Mouse (Mus musculus): ENCODE data around the gene Mlxip. TPM values are rescaled to one million over a fixed set of nuclear protein-coding genes. Genes with fewer than 3 reads are reported as not detected.
A peak's percentile ranks its signal among the peaks of the same experiment; 100 is the strongest.

Mlxip gene
- polyA plus RNA-seq, 1 experiment from 2014 or later: 18.5 TPM

GRCm38 (mm10) chr5:123413866-123414363, 19.3 kb downstream of the Mlxip start:
- Histone ChIP-seq H3K36me3 (peaks cover 14% of the 10 kb centered on the region; the same call in 1 of the 2 replicates), H3K9me3 (replicated peaks) (no peaks in the 10 kb centered on the region), H3K4me3 (replicated peaks) (no peak overlapping the region), H3K4me2 (no peak overlapping the region), H3K27me3 (no peaks in the 10 kb centered on the region), H3K27ac (no peak overlapping the region), H3K4me1 (peaks cover 6% of the 10 kb centered on the region; the same call in 1 of the 2 replicates), H3K9ac (no peak overlapping the region)
- no peak for ATAC-seq (replicated peaks; ENCODE audit: low FRiP score)
- WGBS: 69% methylated on average over 2 of the region's 2 CpGs

- peaks cover 3% of the 10 kb centered on the region; the same call in 1 of the 2 replicates for H3K36me3 ChIP-seq
- no peak for ATAC-seq (replicated peaks; ENCODE audit: low FRiP score)
- H3K27ac ChIP-seq: no peak overlapping the region
- no peak overlapping the region for H3K9ac ChIP-seq
- WGBS: 86% methylated on average over 3 of the region's 3 CpGs
- H3K27me3 ChIP-seq: no peaks in the 10 kb centered on the region
- H3K4me3 ChIP-seq (replicated peaks): no peak overlapping the region
- H3K9me3 ChIP-seq (replicated peaks): no peaks in the 10 kb centered on the region
- H3K4me2 ChIP-seq: no peak overlapping the region
- H3K4me1 ChIP-seq: peaks cover 6% of the 10 kb centered on the region; the same call in 1 of the 2 replicates
Observed at GRCm38 (mm10) chr5:123416149-123416548, 21.6 kb downstream of the Mlxip start.

DNA sequence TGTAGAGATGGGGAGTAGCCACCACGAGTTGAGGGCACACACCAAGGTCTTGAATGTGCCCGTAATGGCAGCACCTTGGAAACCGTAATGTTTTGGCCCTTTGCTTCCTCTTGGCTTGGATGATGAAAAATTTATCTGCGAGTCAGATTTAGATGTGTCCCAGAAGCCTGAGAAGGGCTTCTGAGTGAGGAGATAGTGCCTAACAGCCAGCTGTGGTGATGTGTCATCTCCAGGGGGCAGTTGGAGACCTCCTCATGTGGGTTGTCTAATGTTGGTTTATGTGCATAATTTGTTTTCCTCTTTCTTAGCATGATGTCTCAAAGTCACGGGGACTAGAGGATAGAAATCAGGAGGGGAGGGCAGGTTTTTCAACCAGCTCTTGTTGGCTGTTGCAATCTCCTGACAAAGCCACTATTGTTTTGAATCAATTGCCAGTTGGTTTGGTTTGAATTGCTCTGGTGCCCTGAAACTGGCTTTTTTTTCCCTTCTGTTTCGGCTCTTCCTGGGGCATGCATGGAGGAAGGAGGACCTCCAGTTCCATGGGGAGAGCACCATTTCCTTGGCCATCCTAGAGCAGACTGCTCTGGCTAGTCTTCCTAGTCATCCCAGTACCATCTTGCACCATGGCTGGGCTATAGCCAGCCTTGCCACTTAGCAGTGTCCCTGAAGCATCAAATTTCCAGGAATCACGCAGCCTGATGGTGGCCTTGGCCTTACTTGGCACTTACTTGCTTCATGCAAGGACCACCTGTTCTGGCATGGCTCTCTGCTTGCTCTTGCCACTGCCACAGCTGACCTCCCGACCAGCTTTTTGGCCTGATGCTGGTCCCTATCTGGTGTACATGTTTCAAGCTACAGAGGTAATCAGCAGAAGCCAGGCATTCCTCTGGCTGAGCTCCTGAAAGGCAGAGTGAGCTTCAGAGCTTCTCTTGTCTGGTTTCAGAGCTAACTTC, 22.2 kb downstream of the Mlxip start:
- WGBS: 74% methylated on average over 8 of the region's 8 CpGs

GRCm38 (mm10) chr5:123423885-123424284, 29.3 kb downstream of the Mlxip start:
- no peaks in the 10 kb centered on the region for H3K27me3 ChIP-seq
- no peaks in the 10 kb centered on the region for H3K4me1 ChIP-seq
- no peak overlapping the region for H3K9ac ChIP-seq
- H3K4me3 ChIP-seq (replicated peaks): no peak overlapping the region
- H3K36me3 ChIP-seq: 0 out of 2 replicates have a peak, but pooled peaks cover 3% of the 10 kb centered on the region
- 0 out of 2 replicates have a peak, but pooled peaks cover 2% of the 10 kb centered on the region for H3K9me3 ChIP-seq (replicated peaks)
- ATAC-seq (replicated peaks; ENCODE audit: low FRiP score): no peak
- WGBS: 56% methylated on average over 2 of the region's 2 CpGs
- H3K27ac ChIP-seq: no peak overlapping the region
- no peak overlapping the region for H3K4me2 ChIP-seq

More for the DNA sequence above, 22.2 kb downstream of the Mlxip start:
- Histone ChIP-seq H3K27me3 (no peaks in the 10 kb centered on the region), H3K4me3 (replicated peaks) (no peak overlapping the region), H3K4me1 (peaks cover 6% of the 10 kb centered on the region; the same call in 1 of the 2 replicates), H3K9me3 (replicated peaks) (no peaks in the 10 kb centered on the region), H3K4me2 (no peak overlapping the region), H3K27ac (no peak overlapping the region), H3K36me3 (no peaks in the 10 kb centered on the region), H3K9ac (no peak overlapping the region)
- ATAC-seq (replicated peaks; ENCODE audit: low FRiP score): no peak

DNA sequence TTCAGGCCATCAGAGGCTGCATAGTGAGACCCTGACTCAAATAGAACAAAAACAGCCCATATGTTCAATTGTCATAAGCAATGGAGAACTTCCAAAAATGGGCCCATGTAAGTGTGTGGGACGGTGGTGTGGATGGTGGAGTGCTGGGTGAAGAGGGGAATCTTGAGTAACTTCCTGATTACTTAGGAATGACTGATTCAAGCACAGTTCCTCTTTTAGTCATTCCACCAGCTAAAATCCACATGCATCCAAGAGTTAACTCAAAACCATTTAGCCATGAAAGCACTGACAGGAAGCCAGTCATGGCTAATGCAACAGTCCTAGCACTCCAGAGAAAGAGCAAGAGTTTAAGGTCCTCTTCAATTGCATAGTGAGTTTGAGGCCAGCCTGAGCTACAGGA, 33.0 kb downstream of the Mlxip start:
- H3K9ac ChIP-seq: no peak overlapping the region
- ATAC-seq (replicated peaks; ENCODE audit: low FRiP score): no peak
- 86% methylated on average over 1 of the region's 1 CpGs for WGBS
- peaks cover 14% of the 10 kb centered on the region for H3K4me1 ChIP-seq
- H3K4me3 ChIP-seq (replicated peaks): no peak overlapping the region
- no peaks in the 10 kb centered on the region for H3K27me3 ChIP-seq
- no peak overlapping the region for H3K4me2 ChIP-seq
- no peak overlapping the region for H3K27ac ChIP-seq
- H3K36me3 ChIP-seq: 0 out of 2 replicates have a peak, but pooled peaks cover 3% of the 10 kb centered on the region
- H3K9me3 ChIP-seq (replicated peaks): 0 out of 2 replicates have a peak, but pooled peaks cover 2% of the 10 kb centered on the region

DNA sequence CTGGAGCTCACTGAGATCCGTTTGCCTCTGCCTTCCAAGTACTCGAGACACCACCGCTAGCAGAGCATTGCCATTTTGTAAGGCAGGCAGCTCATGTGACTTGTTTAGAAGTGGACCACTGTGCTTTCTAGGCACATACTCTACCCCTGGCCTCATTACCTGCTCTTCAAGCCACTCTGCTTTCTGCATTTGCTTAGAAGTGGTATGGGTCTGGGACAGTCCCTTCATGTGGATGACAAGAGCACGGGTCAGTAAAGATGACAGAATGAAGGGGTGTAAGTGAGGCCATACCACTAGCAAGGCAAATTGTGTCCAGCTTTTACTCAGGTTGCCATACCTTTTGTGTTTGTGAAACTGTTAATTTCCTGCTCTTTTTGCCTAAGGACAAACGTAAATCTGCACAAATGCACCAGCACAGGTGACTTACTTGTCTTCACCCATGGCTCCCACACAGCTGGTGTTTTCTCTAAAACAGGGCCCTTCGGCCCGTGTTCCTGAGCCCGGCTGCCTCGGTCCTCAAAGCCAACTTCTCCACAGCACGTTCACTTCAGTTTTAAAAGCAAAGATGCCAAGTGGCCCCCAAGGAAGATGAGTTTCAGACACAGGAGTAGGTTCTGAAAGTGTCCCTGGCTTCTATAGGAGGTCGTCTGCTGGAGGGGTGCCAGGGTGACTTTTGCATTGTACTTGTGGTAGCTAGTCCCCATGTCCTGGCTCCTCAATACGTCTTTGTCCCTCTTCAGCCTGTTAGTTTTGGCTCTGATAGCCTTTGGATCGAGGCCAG, 37.1 kb downstream of the Mlxip start:
- no peaks in the 10 kb centered on the region for H3K36me3 ChIP-seq
- H3K27me3 ChIP-seq: no peaks in the 10 kb centered on the region
- ATAC-seq (replicated peaks; ENCODE audit: low FRiP score): no peak
- H3K9me3 ChIP-seq (replicated peaks): 0 out of 2 replicates have a peak, but pooled peaks cover under 1% of the 10 kb centered on the region
- no peak overlapping the region for H3K4me2 ChIP-seq
- H3K9ac ChIP-seq: no peak overlapping the region
- no peak overlapping the region for H3K4me3 ChIP-seq (replicated peaks)
- H3K27ac ChIP-seq: peak overlapping the region; percentile 69
- 72% methylated on average over 13 of the region's 13 CpGs for WGBS
- H3K4me1 ChIP-seq: peaks cover 37% of the 10 kb centered on the region

- H3K9me3 ChIP-seq (replicated peaks): no peaks in the 10 kb centered on the region
- peaks cover 39% of the 10 kb centered on the region for H3K4me1 ChIP-seq
- no peaks in the 10 kb centered on the region for H3K27me3 ChIP-seq
- H3K4me2 ChIP-seq: no peak overlapping the region
- 70% methylated on average over 3 of the region's 3 CpGs for WGBS
- peak overlapping the region; percentile 69 for H3K27ac ChIP-seq
- H3K4me3 ChIP-seq (replicated peaks): no peak overlapping the region
- ATAC-seq (replicated peaks; ENCODE audit: low FRiP score): no peak
- no peak overlapping the region for H3K9ac ChIP-seq
- H3K36me3 ChIP-seq: no peaks in the 10 kb centered on the region
Observed at GRCm38 (mm10) chr5:123432305-123432874, 37.8 kb downstream of the Mlxip start.

- Histone ChIP-seq H3K27ac (peak overlapping the region; percentile 64), H3K4me3 (replicated peaks) (no peak overlapping the region), H3K27me3 (no peaks in the 10 kb centered on the region), H3K4me2 (no peak overlapping the region), H3K36me3 (peaks cover 13% of the 10 kb centered on the region), H3K4me1 (peaks cover 38% of the 10 kb centered on the region), H3K9me3 (replicated peaks) (no peaks in the 10 kb centered on the region), H3K9ac (no peak overlapping the region)
- ATAC-seq (replicated peaks; ENCODE audit: low FRiP score): no peak
- 58% methylated on average over 8 of the region's 8 CpGs for WGBS
Observed at GRCm38 (mm10) chr5:123436071-123436779, 41.6 kb downstream of the Mlxip start.

GRCm38 (mm10) chr5:123436780-123437175, 42.2 kb downstream of the Mlxip start:
- 52% methylated on average over 4 of the region's 4 CpGs for WGBS
- Histone ChIP-seq H3K9ac (no peak overlapping the region), H3K27ac (peak overlapping the region; percentile 64), H3K4me1 (peaks cover 33% of the 10 kb centered on the region), H3K9me3 (replicated peaks) (no peaks in the 10 kb centered on the region), H3K4me2 (no peak overlapping the region), H3K4me3 (replicated peaks) (no peak overlapping the region), H3K27me3 (no peaks in the 10 kb centered on the region), H3K36me3 (peaks cover 16% of the 10 kb centered on the region)
- no peak for ATAC-seq (replicated peaks; ENCODE audit: low FRiP score)

DNA sequence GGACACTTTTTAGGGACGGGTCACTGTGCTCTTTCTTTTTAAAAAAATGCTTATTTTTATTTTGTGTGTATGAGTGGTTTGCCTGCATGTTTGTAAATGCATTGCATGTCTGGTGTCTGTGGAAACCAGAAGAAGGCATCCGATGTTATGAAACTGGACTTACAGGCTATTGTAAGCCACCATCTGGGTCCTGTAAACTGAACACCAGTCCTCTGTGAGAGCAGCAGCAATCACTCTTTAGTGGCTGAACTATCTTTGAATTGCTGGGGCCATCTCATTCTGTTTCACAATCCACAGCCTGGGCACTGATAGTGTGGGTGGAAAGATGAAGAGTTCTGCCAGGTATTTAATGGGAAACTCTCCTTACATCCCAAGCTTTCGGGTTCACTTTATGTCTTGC, 43.8 kb downstream of the Mlxip start:
- WGBS: 92% methylated on average over 3 of the region's 3 CpGs
- ATAC-seq (replicated peaks; ENCODE audit: low FRiP score): no peak
- no peaks in the 10 kb centered on the region for H3K27me3 ChIP-seq
- H3K4me2 ChIP-seq: no peak overlapping the region
- no peak overlapping the region for H3K4me3 ChIP-seq (replicated peaks)
- H3K9ac ChIP-seq: no peak overlapping the region
- H3K4me1 ChIP-seq: peaks cover 20% of the 10 kb centered on the region
- no peaks in the 10 kb centered on the region for H3K9me3 ChIP-seq (replicated peaks)
- H3K27ac ChIP-seq: no peak overlapping the region
- H3K36me3 ChIP-seq: peaks cover 32% of the 10 kb centered on the region

- H3K4me3 ChIP-seq (replicated peaks): no peak overlapping the region
- H3K36me3 ChIP-seq: peaks cover 40% of the 10 kb centered on the region
- no peak overlapping the region for H3K27ac ChIP-seq
- H3K4me2 ChIP-seq: no peak overlapping the region
- H3K4me1 ChIP-seq: peaks cover 16% of the 10 kb centered on the region
- ATAC-seq (replicated peaks; ENCODE audit: low FRiP score): no peak
- H3K9ac ChIP-seq: no peak overlapping the region
- no peaks in the 10 kb centered on the region for H3K9me3 ChIP-seq (replicated peaks)
- 91% methylated on average over 1 of the region's 1 CpGs for WGBS
- H3K27me3 ChIP-seq: no peaks in the 10 kb centered on the region
Observed at GRCm38 (mm10) chr5:123439312-123439711, 44.7 kb downstream of the Mlxip start.

Data from kidney, embryonic 15.5 days (tissue).